Mouse (Mus musculus) right cerebral cortex, adult 2 months (tissue): ENCODE results near the gene Myrip.
A peak's percentile ranks its signal among the peaks of the same experiment; 100 is the strongest.
"Not testable (repeated sequence)": the region's sequence is repeated elsewhere in the genome, so short reads cannot be mapped to it uniquely, and the experiment has no call there.

Experiments
- DNase-seq, 2 experiments: peaks; one replicate each; pipeline ENCODE4 v3.0.0; 2021 to 2022; ENCODE audit warnings: low spot score in 2 of 2

The Myrip gene

GRCm38 (mm10) chr9:120301213-120301612 lies at the start of gene Myrip:
Gene Myrip (plus strand): TSS chr9:120301513.
- DNase-seq = not testable (repeated sequence)

DNA sequence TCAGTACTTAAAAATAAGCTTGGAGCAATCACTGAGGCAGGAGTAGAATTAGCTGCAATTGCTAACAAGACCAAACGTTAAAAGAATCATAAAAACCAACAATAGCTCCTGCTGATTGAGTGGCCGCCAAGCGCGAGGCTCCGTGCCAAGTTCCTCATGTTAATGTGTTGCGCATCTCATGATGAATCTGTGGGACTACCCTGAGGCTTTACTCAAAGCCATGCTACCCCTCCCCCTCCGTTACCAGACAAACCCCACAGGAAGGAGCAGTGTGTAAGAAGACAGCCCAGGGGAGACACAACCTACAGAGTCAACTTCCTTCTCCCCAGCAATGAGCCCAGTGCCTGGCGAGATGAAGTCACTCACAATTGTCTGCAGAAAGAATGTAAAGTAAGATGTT lies 41.5 kb upstream of the Myrip start:
- peak; percentile 40 to 59 for DNase-seq

DNA sequence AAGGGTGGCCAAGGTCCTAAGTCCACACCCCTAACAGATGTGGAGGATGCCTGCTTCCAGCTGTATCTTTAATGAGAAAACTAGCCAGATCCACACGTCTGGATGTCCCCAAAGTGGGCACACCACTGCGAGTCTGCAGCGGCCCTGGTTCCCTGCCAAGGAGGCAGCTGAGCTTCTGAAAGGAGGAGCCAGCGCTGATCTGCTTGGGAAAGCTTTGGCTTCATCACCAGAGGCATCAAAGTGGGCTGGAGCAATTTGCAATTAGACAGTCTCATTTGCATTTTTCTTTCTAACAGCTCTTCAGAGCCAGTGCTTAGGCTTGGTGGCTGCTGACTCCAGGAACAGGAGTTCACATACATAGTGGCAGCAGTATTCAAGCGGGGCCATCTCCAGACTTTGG lies 37.3 kb upstream of the Myrip start:
- DNase-seq = peak; percentile 55 to 61

GRCm38 (mm10) chr9:120273083-120273482 lies 28.2 kb upstream of the Myrip start:
- DNase-seq = no peak

- DNase-seq = no peak
These were observed 26.1 kb upstream of the Myrip start for GRCm38 (mm10) chr9:120275226-120275625.

DNA sequence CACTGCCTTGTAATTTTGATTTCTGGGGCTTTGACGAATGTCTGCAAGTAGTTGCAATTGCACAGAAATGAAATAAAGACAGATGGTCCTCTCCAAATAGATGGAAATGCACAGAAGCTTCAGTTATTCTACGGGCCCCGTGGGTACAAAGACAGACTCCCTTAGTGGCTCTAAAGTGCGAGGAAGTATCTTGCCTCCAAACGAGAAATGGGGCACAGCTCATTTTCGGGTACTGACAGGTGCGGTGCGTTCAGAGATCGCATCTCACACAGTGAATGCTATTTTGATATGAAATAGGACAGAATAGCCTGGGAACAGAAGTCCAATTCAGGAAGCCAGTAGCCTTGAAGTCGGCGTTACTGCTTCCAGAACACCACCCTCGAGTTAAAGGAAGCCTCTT lies 20.2 kb upstream of the Myrip start:
- DNase-seq = peak; percentile 57 to 62

DNA sequence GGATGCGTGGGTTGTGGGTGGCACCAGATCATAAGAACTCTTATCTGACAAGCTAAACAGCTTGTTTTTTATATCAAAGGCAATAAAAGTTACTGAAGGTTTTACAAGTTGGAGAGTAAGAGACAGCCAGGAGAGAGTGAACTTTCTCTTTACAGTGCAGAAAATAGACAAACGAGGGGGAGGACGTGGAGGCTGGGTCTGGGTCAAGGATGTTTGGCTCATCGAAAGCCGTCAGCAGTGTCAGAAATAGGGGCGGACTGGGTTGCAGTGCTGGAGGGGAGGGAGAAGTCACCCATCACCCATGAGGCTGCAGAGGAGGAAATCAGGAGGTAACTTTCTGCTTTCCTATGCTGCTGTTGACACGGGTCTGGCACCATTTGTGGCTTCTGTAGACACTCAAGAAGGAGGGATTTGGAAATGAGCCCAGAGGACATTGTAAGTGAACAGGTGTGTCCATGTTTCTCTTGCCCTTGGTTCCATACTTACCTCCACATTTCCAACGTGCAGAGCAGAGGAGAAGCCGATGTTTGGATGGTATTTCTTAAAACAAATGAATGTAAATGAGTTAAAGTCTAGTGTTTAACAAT lies 18.8 kb upstream of the Myrip start:
- no peak for DNase-seq

DNA sequence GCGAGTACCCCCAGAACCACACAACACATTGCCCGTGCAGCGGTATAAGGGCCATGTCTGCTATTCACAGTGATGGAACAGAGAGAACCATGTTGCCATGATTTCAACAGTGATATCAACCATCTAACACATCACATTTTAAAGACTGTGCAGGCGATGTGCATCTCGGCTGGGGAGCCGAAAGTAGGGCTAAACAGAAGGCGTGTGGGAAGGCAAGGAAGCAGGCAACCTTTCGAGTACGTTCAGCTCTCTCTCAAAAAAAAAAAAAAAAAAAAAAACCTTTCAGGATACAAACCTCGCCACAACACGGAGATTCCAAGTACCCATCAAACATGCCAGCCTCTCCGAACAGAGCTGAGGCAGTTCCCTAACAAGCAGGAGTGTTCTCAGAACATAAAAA lies 17.8 kb upstream of the Myrip start:
- peak; percentile 57 to 67 for DNase-seq

DNA sequence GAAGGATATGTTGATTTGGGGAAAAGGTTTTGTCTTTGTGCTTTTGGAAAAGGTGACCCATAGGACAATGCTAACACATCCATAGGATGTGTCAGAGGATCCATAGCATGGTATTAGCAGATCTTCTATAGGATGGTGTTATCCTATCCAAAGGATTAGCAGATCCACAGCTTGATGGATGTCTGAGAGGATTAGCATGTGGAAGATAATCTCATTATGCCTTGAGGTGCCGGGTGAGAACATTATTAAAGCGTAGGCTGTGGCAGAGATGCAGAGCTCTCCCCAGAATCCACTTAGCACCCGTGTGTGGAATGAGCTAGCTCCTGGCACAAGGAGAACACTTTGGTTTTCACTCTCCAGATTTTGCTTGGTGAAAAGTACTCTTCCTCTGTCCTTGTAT lies 13.3 kb upstream of the Myrip start:
- no peak for DNase-seq

DNA sequence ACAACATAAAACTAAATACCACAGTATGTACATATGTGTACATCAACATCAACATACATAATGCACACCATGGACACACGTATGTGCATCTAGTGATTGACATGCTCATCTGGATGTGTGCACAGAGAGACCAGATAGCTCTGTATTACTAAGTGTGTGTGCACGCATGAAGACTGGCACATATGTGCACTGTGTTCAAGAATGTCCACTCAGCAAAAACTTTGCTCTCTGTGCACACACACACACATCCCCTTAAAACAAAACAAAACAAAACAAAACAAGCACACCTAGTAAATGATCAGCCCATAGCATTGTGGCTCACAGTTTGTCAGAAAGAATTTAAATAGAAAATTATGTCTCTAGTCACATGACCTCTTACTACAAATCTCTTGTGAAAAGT lies 10.9 kb upstream of the Myrip start:
- DNase-seq = no peak

- DNase-seq = no peak
These were observed 8.8 kb upstream of the Myrip start for GRCm38 (mm10) chr9:120292488-120292887.

- peak in 1 of 2 experiments; percentile 37 for DNase-seq
These were observed 5.8 kb upstream of the Myrip start for GRCm38 (mm10) chr9:120295527-120295926.

- no peak for DNase-seq
These were observed 4.4 kb upstream of the Myrip start for GRCm38 (mm10) chr9:120296938-120297337.

DNA sequence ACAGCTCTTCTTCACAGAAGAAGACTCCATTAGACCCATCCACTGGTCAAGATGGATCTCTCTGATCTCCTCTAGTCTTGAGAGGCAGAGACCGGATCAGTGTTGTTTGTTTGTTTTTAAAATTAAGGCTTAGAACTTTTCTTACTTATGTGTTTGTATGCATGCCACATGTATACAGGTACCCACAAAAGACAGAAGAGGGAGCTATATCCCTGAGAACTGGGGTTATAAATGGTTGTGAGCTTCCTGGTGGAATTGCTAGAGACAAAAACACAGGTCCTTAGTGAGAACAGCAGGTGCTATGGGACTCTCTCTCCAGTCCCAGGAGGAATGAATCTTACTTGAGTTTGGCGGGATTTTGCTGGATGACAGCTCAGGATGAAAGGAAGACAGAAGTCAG lies 1.9 kb upstream of the Myrip start:
- no peak for DNase-seq

DNA sequence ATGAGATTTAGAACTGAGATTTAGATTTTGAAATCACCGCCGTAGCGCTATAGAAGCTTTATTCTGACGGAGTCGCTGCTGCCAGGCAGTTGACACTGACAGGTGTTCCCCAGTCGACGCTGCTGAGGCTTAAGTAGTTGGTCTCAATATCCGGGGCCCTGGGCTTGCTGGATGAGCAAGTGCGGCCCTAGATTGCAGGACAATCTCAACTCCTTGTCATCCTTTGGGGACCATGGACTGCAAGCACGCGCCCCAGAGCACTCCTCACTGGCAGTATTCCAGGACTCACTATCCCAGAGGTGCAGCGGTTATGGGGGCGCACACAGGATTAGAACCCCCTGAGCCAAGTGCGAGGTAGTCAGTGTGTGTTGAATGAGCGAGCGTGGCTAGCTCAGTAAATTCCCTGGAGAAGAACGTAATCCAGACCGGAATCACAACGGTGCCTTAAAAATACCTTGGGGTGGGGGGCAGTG lies 1.7 kb downstream of the Myrip start:
- DNase-seq = peak; percentile 45 to 55

- DNase-seq = peak; percentile 73 to 77
These were observed 2.4 kb downstream of the Myrip start for GRCm38 (mm10) chr9:120303453-120304299.

DNA sequence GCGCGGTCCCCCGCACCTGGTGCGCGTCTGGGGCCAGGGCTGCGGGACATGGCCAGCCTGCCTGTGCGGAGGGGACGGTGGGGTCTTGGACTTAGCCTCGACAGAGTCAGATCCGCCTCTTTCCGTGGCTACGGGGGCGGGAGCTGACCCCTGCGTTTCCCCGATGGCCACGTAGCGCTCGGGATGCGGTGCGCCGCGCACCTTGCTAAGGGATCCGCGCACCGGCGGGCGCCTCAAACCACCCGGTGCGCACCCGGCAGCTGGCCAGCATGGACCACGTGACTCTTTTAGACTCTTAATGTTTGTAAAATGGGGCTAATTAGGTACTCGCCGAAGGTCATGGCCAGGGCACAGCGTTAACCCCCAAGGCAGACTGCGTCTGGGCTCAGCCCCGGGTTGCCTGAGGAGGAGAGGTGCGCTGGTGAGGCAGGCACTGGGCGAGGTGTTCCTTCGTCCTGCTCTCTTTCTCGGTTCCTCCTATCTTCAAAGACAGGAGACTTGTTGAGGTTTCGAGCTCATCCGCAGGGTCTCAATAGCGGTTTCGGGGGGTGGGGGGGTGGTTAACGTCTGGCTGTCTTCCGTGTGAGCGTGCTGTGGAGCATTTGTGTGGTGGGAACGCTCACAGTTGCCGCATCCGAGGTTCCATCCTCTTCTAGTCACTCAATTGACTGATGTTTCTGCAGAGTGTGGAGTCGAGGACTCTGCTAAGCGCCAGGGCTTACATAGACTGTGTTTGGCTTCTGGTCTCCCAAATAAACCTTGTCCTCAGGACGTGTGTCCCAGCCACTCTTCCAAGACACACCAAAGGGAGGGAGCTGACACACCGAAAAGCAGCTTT lies 3.2 kb downstream of the Myrip start:
- peak; percentile 35 to 70 for DNase-seq

DNA sequence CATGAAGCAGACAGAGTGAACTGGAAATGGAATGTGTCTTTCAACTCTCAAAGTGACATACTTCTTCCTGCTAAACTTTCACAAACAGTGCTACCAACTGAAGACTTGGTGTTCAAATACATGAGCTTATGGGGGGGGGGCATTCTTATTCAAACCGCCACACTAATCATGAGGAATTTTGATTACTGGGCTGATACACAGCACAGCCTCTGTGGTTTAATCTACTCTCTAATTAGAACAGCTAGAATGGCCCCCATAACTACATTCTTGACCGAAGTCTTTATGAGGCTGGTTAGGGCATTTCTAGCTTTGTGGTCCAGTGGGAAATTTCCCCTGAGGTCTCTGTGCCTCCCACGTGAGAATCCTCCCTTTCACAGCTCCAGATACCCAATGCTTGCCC lies 13.9 kb downstream of the Myrip start:
- no peak for DNase-seq

DNA sequence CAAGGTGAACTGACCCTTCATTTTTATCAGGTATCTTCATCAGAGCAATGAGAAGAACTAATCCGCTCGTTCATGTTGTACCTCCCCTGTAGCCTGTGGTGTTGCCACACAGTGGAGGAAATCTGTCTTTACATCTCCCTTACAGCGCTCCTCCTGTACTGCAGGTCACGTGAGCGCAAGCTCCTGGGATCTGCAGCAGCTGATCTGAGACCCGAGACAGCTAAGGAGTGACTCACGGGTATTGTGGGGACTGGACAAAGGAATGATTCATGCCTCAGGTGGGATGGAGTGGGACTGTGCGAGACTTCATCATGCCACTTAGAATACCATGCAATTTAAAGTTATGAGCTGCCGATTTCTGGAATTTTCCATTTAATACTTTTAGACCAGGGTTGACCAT lies 17.8 kb downstream of the Myrip start:
- peak in 1 of 2 experiments; percentile 39 for DNase-seq

GRCm38 (mm10) chr9:120320573-120320972 lies 19.3 kb downstream of the Myrip start:
- DNase-seq = no peak

DNA sequence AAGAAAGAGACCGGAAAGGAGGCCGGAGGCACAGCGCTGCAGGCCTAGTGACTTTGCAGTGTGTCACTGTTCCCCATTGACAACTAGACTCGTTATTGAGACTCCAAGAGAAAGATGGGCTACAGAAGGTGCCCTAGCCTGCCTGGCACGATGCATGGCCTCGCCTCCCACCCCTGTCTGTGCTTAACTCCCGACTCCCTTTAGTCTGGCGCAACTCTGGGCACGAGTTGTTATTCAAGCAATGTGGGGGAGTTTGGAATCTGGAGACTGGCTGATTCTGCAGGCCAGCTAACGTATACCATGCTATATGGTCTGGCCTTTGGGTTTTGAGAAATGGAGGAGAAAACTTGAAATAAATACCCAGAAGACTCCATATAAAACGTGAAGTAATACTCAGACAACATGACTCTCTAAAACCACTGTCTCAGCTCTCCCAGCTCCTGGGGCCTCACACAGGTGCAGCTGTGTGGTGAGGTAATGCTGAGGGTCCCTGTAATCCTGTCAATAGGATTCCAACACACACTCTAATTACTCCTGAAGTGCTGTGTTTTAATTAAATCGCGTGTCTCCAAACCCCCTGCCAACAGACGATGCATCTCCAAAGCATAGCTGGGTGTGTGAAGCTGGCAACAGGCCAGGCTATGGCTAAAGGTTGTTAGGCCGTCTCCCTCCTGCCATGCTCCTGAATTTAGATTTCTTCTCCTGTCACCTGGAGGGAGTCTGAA lies 21.6 kb downstream of the Myrip start:
- no peak for DNase-seq

GRCm38 (mm10) chr9:120331048-120331447 lies 29.7 kb downstream of the Myrip start:
- DNase-seq = not testable (repeated sequence)
